Mouse (Mus musculus) myocyte (in vitro differentiated cells): Measurements from ENCODE around the gene Mastl. TPM values are rescaled to one million over a fixed set of nuclear protein-coding genes. Genes with fewer than 3 reads are reported as not detected.

Experiments
- H3K27me3 ChIP-seq: one replicate; pipeline ENCODE4 v1.6.1; 2011; ENCODE audit not compliant: control insufficient read depth, insufficient read depth, insufficient read length
- H3K36me3 ChIP-seq: one replicate; pipeline ENCODE4 v1.6.1; 2011; ENCODE audit not compliant: control insufficient read depth, insufficient read depth
- H3K4me2 ChIP-seq: one replicate; pipeline ENCODE4 v1.6.1; 2011; ENCODE audit warnings: low read depth, control low read depth
- H3K4me3 ChIP-seq: one replicate; pipeline ENCODE4 v1.5.1; 2011; ENCODE audit warnings: mild to moderate bottlenecking, control low read depth, moderate library complexity
- H3K79me2 ChIP-seq: one replicate; pipeline ENCODE4 v1.6.1; 2011; ENCODE audit not compliant: control insufficient read depth, insufficient read depth
- H3ac ChIP-seq: one replicate; pipeline ENCODE4 v1.6.1; 2011; ENCODE audit not compliant: control insufficient read depth, insufficient read length
- CEBPB ChIP-seq: IDR thresholded peaks from 2 replicates; pipeline ENCODE4 v1.6.1; 2011; ENCODE audit warnings: mild to moderate bottlenecking, moderate library complexity; ENCODE audit not compliant: poor library complexity, insufficient read depth, severe bottlenecking
- E2F4 ChIP-seq: IDR thresholded peaks from one replicate; pipeline ENCODE4 v1.6.1; 2011; ENCODE audit warnings: mild to moderate bottlenecking, control low read depth, moderate library complexity; ENCODE audit not compliant: insufficient read depth
- MAX ChIP-seq: IDR thresholded peaks from one replicate; pipeline ENCODE4 v1.6.1; 2011; ENCODE audit warnings: low read depth, mild to moderate bottlenecking, control low read depth
- MYOD1 ChIP-seq, 3 experiments: IDR thresholded peaks; one replicate each; pipeline ENCODE4 v1.6.1; 2011; ENCODE audit warnings: control low read depth in 2 of 3, low read depth in 2 of 3, mild to moderate bottlenecking in 2 of 3, moderate library complexity in 1 of 3; ENCODE audit not compliant: insufficient read length in 2 of 3, control insufficient read depth in 1 of 3
- MYOG ChIP-seq, 3 experiments: IDR thresholded peaks; one replicate each; pipeline ENCODE4 v1.6.1; 2011; ENCODE audit warnings: control low read depth in 2 of 3, low read depth in 2 of 3, mild to moderate bottlenecking in 2 of 3; ENCODE audit not compliant: insufficient read length in 2 of 3, control insufficient read depth in 1 of 3, insufficient read depth in 1 of 3
- POLR2A ChIP-seq: IDR thresholded peaks from one replicate; pipeline ENCODE4 v1.6.1; 2011; ENCODE audit warnings: low read depth, mild to moderate bottlenecking, control low read depth, moderate library complexity; ENCODE audit not compliant: insufficient read length
- POLR2AphosphoS2 ChIP-seq: IDR thresholded peaks from one replicate; pipeline ENCODE4 v1.6.1; 2011; ENCODE audit warnings: low read depth, control low read depth; ENCODE audit not compliant: insufficient read length
- REST ChIP-seq: IDR thresholded peaks from one replicate; pipeline ENCODE4 v1.6.1; 2011; ENCODE audit warnings: mild to moderate bottlenecking, control low read depth, moderate library complexity; ENCODE audit not compliant: insufficient read depth, insufficient read length
- SRF ChIP-seq: IDR thresholded peaks from one replicate; pipeline ENCODE4 v1.6.1; 2011; ENCODE audit warnings: low read depth; ENCODE audit not compliant: control insufficient read depth, insufficient read length
- TCF12 ChIP-seq: IDR thresholded peaks from one replicate; pipeline ENCODE4 v1.6.1; 2011; ENCODE audit warnings: mild to moderate bottlenecking, control low read depth; ENCODE audit not compliant: poor library complexity, insufficient read depth, severe bottlenecking
- TCF3 ChIP-seq: IDR thresholded peaks from one replicate; pipeline ENCODE4 v1.6.1; 2011; ENCODE audit warnings: low read depth, control low read depth; ENCODE audit not compliant: insufficient read length
- USF1 ChIP-seq: IDR thresholded peaks from one replicate; pipeline ENCODE4 v1.6.1; 2011; ENCODE audit warnings: low read depth, mild to moderate bottlenecking, control low read depth, moderate library complexity
- polyA plus RNA-seq: library from polyadenylated mRNA; unstranded; fragments of >200 nt; fragmentation: generic; extraction: Trizol; gene quantifications from one replicate; pipeline ENCODE4 v1.2.1, GENCODE M21; 2012; ENCODE audit warnings: missing spikeins

Gene Mastl
- polyA plus RNA-seq, 1 experiment = 1.7 TPM

- Histone ChIP-seq H3K79me2 (peaks cover 8% of the 10 kb centered on the region), H3K27me3 (no peaks in the 10 kb centered on the region), H3ac (no peak overlapping the region), H3K4me3 (no peak overlapping the region), H3K4me2 (no peak overlapping the region), H3K36me3 (peaks cover 80% of the 10 kb centered on the region)
- TF ChIP-seq REST (no peak), E2F4 (no peak), CEBPB (no peak), MYOG (IDR thresholded peaks at IDR 0.05; ENCODE audit: control insufficient read depth in 1 of 3, insufficient read depth in 1 of 3, insufficient read length in 2 of 3, low read depth in 2 of 3) (no peak), POLR2AphosphoS2 (no peak), TCF12 (no peak), MAX (no peak), POLR2A (no peak), TCF3 (no peak), USF1 (no peak), SRF (no peak), MYOD1 (IDR thresholded peaks at IDR 0.05; ENCODE audit: control insufficient read depth in 1 of 3, insufficient read length in 2 of 3, low read depth in 2 of 3) (no peak)
Observed at GRCm38 (mm10) chr2:23172305-23172704, 16.5 kb upstream of the Mastl start.

GRCm38 (mm10) chr2:23156608-23157081 is 821 bp upstream of the Mastl start:
- H3K36me3 ChIP-seq = peaks cover 8% of the 10 kb centered on the region
- H3ac ChIP-seq = peak overlapping the region; percentile 58
- H3K27me3 ChIP-seq = no peaks in the 10 kb centered on the region
- no peak for TF ChIP-seq MYOD1 (IDR thresholded peaks at IDR 0.05; ENCODE audit: control insufficient read depth in 1 of 3, insufficient read length in 2 of 3, low read depth in 2 of 3)
- TF ChIP-seq E2F4 = no peak
- no peak for TF ChIP-seq MAX
- no peak for TF ChIP-seq POLR2A
- no peak for TF ChIP-seq MYOG (IDR thresholded peaks at IDR 0.05; ENCODE audit: control insufficient read depth in 1 of 3, insufficient read depth in 1 of 3, insufficient read length in 2 of 3, low read depth in 2 of 3)
- TF ChIP-seq SRF = no peak
- H3K79me2 ChIP-seq = peaks cover 87% of the 10 kb centered on the region
- H3K4me3 ChIP-seq = peak overlapping the region; percentile 84
- H3K4me2 ChIP-seq = peak overlapping the region; percentile 86

GRCm38 (mm10) chr2:23155199-23155621 is 614 bp downstream of the Mastl start:
- peaks cover 76% of the 10 kb centered on the region for H3K79me2 ChIP-seq
- H3K27me3 ChIP-seq = no peaks in the 10 kb centered on the region
- no peak for TF ChIP-seq SRF
- peak overlapping the region; percentile 84 for H3K4me3 ChIP-seq
- peak overlapping the region; percentile 82 for H3K4me2 ChIP-seq
- peak overlapping the region; percentile 58 for H3ac ChIP-seq
- H3K36me3 ChIP-seq = no peaks in the 10 kb centered on the region

- H3K4me3 ChIP-seq = no peak overlapping the region
- H3K4me2 ChIP-seq = no peak overlapping the region
- H3K79me2 ChIP-seq = no peaks in the 10 kb centered on the region
- no peak overlapping the region for H3ac ChIP-seq
- no peaks in the 10 kb centered on the region for H3K27me3 ChIP-seq
- H3K36me3 ChIP-seq = peaks cover 15% of the 10 kb centered on the region
- TF ChIP-seq E2F4 (no peak), USF1 (no peak), REST (no peak), TCF3 (no peak), MYOD1 (IDR thresholded peaks at IDR 0.05; ENCODE audit: control insufficient read depth in 1 of 3, insufficient read length in 2 of 3, low read depth in 2 of 3) (no peak), CEBPB (no peak), TCF12 (no peak), POLR2A (no peak)
Observed at GRCm38 (mm10) chr2:23119573-23119972, 36.3 kb downstream of the Mastl start.

- no peak overlapping the region for H3K4me2 ChIP-seq
- H3K36me3 ChIP-seq = peaks cover 7% of the 10 kb centered on the region
- no peaks in the 10 kb centered on the region for H3K79me2 ChIP-seq
- TF ChIP-seq POLR2A = no peak
- no peak for TF ChIP-seq POLR2AphosphoS2
- TF ChIP-seq TCF3 = no peak
- TF ChIP-seq MAX = no peak
- no peak for TF ChIP-seq CEBPB
- TF ChIP-seq TCF12 = no peak
- TF ChIP-seq E2F4 = no peak
- TF ChIP-seq MYOD1 (IDR thresholded peaks at IDR 0.05; ENCODE audit: control insufficient read depth in 1 of 3, insufficient read length in 2 of 3, low read depth in 2 of 3) = no peak
- no peak for TF ChIP-seq MYOG (IDR thresholded peaks at IDR 0.05; ENCODE audit: control insufficient read depth in 1 of 3, insufficient read depth in 1 of 3, insufficient read length in 2 of 3, low read depth in 2 of 3)
- TF ChIP-seq USF1 = no peak
- no peak for TF ChIP-seq SRF
- TF ChIP-seq REST = no peak
- H3K4me3 ChIP-seq = no peak overlapping the region
- H3ac ChIP-seq = no peak overlapping the region
- no peaks in the 10 kb centered on the region for H3K27me3 ChIP-seq
Observed at GRCm38 (mm10) chr2:23102266-23102665, 53.6 kb downstream of the Mastl start.
